Mouse (Mus musculus): Measurements from ENCODE around the gene Procr.

GRCm38 (mm10) chr2:155775685-155776263 lies 24.9 kb downstream of the Procr start:
- TF ChIP-seq CTCF (IDR thresholded peaks at IDR 0.05; ENCODE audit: low read depth, low read length) (no peak), POLR2A (IDR thresholded peaks at IDR 0.05; ENCODE audit: borderline replicate concordance, low read depth, low read length) (no peak)
